In the genomic region with DNA sequence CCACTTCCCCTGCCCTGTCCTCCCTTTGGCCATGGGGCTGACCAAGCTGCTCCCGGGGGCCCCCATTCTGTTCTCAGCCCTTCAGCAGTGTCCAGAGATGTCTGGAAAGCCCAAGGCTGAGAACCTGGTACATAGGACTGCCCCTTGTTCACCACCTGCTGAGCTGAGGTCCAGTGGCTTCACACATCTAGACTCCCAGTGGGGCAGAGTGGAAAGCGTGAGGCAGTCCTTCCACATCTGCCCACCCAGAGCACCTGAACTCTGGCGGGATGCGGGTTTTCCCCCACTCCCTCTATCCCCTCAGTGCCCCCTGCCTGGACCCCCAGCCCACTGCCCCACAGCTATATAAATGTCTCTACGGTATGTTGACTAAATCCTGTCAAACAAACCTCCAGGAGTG, we compare ENCODE assay signal across 1 mouse cellular context.
TF ChIP-seq lines count a peak whose summit lies in the region.

No protein-coding gene starts in this region.

TF ChIP-seq in CH12.LX, 34 proteins besides CTCF, POLR2A, EP300 and RAD21 (continued from another document):
- TF ChIP-seq NELFE (IDR thresholded peaks at IDR 0.05; ENCODE audit: low read depth, low read length) (no peak), SMC3 (IDR thresholded peaks at IDR 0.05; ENCODE audit: low read depth, low read length) (no peak), TCF12 (IDR thresholded peaks at IDR 0.05; ENCODE audit: low read depth, low read length) (peak; percentile 79; the same call in 1 of the 2 replicates), CHD1 (IDR thresholded peaks at IDR 0.05; ENCODE audit: low read depth, low read length) (no peak), IRF4 (IDR thresholded peaks at IDR 0.05; ENCODE audit: low read depth, low read length) (peak; percentile 51; the same call in 1 of the 2 replicates), ELF1 (IDR thresholded peaks at IDR 0.05; ENCODE audit: low read depth, low read length) (no peak), TBP (conservative IDR thresholded peaks at IDR 0.05; ENCODE audit: low read depth, low read length) (no peak), PAX5 (IDR thresholded peaks at IDR 0.05; ENCODE audit: low read length) (no peak), BHLHE40 (IDR thresholded peaks at IDR 0.05; ENCODE audit: low read depth, low read length) (peak; percentile 60), MEF2A (IDR thresholded peaks at IDR 0.05; ENCODE audit: borderline replicate concordance, low read depth, low read length) (peak; percentile 53; the same call in 1 of the 2 replicates), USF1 (IDR thresholded peaks at IDR 0.05; ENCODE audit: low read depth, low read length) (no peak), ETS1 (conservative IDR thresholded peaks at IDR 0.05; ENCODE audit: low read depth, low read length) (no peak; the same call in 1 of the 2 replicates), UBTF (IDR thresholded peaks at IDR 0.05; ENCODE audit: low read depth, low read length) (no peak), MAZ (IDR thresholded peaks at IDR 0.05; ENCODE audit: low read depth, low read length) (0 out of 2 replicates have a peak, but pooled peaks have one; percentile 74), ZKSCAN1 (IDR thresholded peaks at IDR 0.05; ENCODE audit: borderline replicate concordance, low read depth, low read length) (no peak), NRF1 (IDR thresholded peaks at IDR 0.05; ENCODE audit: low read depth, low read length) (no peak)
